Mouse (Mus musculus): ENCODE measurements around the gene Btg1-ps1.
"Not testable (repeated sequence)": the region's sequence is repeated elsewhere in the genome, so short reads cannot be mapped to it uniquely, and the experiment has no call there.

- not testable (repeated sequence) for TF ChIP-seq CTCF, POLR2A (IDR thresholded peaks at IDR 0.05; ENCODE audit: extremely low read depth, insufficient read depth, low read length)
Observed at GRCm38 (mm10) chrX:38043014-38043413, 24.4 kb upstream of the Btg1-ps1 start, which contains the start of gene Btg1-ps2.
